Mouse (Mus musculus): ENCODE data around the gene Slamf9. TPM values are rescaled to one million over a fixed set of nuclear protein-coding genes. Genes with fewer than 3 reads are reported as not detected.

Slamf9 gene
- polyA plus RNA-seq, 1 experiment, result 4.7 TPM

GRCm38 (mm10) chr1:172430731-172431220 is 44.4 kb upstream of the Slamf9 start:
- Histone ChIP-seq H3K4me3 (no peak overlapping the region), H3K4me2 (ENCODE audit: low read depth) (no peak overlapping the region), H3K27me3 (ENCODE audit: control insufficient read depth, insufficient read depth, insufficient read length) (no peaks in the 10 kb centered on the region), H3K36me3 (ENCODE audit: control insufficient read depth, insufficient read depth) (no peaks in the 10 kb centered on the region), H3K79me2 (ENCODE audit: control insufficient read depth, insufficient read depth) (no peaks in the 10 kb centered on the region), H3ac (ENCODE audit: control insufficient read depth, insufficient read length) (no peak overlapping the region)
- no peak for TF ChIP-seq SRF (IDR thresholded peaks at IDR 0.05; ENCODE audit: control insufficient read depth, insufficient read length, low read depth)
- no peak for TF ChIP-seq MAX (IDR thresholded peaks at IDR 0.05; ENCODE audit: low read depth)
- TF ChIP-seq E2F4 (IDR thresholded peaks at IDR 0.05; ENCODE audit: insufficient read depth), result no peak

GRCm38 (mm10) chr1:172431836-172432586 is 43.1 kb upstream of the Slamf9 start:
- H3K36me3 ChIP-seq (ENCODE audit: control insufficient read depth, insufficient read depth), result no peaks in the 10 kb centered on the region
- H3ac ChIP-seq (ENCODE audit: control insufficient read depth, insufficient read length), result no peak overlapping the region
- TF ChIP-seq REST (IDR thresholded peaks at IDR 0.05; ENCODE audit: insufficient read depth, insufficient read length) (no peak), E2F4 (IDR thresholded peaks at IDR 0.05; ENCODE audit: insufficient read depth) (no peak), CEBPB (IDR thresholded peaks at IDR 0.05; ENCODE audit: insufficient read depth, poor library complexity, severe bottlenecking) (no peak), TCF3 (IDR thresholded peaks at IDR 0.05; ENCODE audit: insufficient read length, low read depth) (no peak), MYOG (IDR thresholded peaks at IDR 0.05; ENCODE audit: control insufficient read depth in 1 of 3, insufficient read depth in 1 of 3, insufficient read length in 2 of 3, low read depth in 2 of 3) (no peak), USF1 (IDR thresholded peaks at IDR 0.05; ENCODE audit: low read depth) (no peak)
- no peak overlapping the region for H3K4me2 ChIP-seq (ENCODE audit: low read depth)
- no peak overlapping the region for H3K4me3 ChIP-seq
- no peaks in the 10 kb centered on the region for H3K27me3 ChIP-seq (ENCODE audit: control insufficient read depth, insufficient read depth, insufficient read length)
- H3K79me2 ChIP-seq (ENCODE audit: control insufficient read depth, insufficient read depth), result no peaks in the 10 kb centered on the region

- TF ChIP-seq POLR2AphosphoS2 (IDR thresholded peaks at IDR 0.05; ENCODE audit: insufficient read length, low read depth) (no peak), SRF (IDR thresholded peaks at IDR 0.05; ENCODE audit: control insufficient read depth, insufficient read length, low read depth) (no peak), TCF3 (IDR thresholded peaks at IDR 0.05; ENCODE audit: insufficient read length, low read depth) (no peak), REST (IDR thresholded peaks at IDR 0.05; ENCODE audit: insufficient read depth, insufficient read length) (no peak), USF1 (IDR thresholded peaks at IDR 0.05; ENCODE audit: low read depth) (no peak), E2F4 (IDR thresholded peaks at IDR 0.05; ENCODE audit: insufficient read depth) (no peak), MYOD1 (IDR thresholded peaks at IDR 0.05; ENCODE audit: control insufficient read depth in 1 of 3, insufficient read length in 2 of 3, low read depth in 2 of 3) (no peak), TCF12 (IDR thresholded peaks at IDR 0.05; ENCODE audit: insufficient read depth, poor library complexity, severe bottlenecking) (no peak), POLR2A (IDR thresholded peaks at IDR 0.05; ENCODE audit: insufficient read length, low read depth) (no peak), MYOG (IDR thresholded peaks at IDR 0.05; ENCODE audit: control insufficient read depth in 1 of 3, insufficient read depth in 1 of 3, insufficient read length in 2 of 3, low read depth in 2 of 3) (no peak)
Observed at GRCm38 (mm10) chr1:172432587-172432955, 42.6 kb upstream of the Slamf9 start.

GRCm38 (mm10) chr1:172433012-172433850 is 41.9 kb upstream of the Slamf9 start:
- no peak overlapping the region for H3ac ChIP-seq (ENCODE audit: control insufficient read depth, insufficient read length)
- no peak overlapping the region for H3K4me3 ChIP-seq
- no peak overlapping the region for H3K4me2 ChIP-seq (ENCODE audit: low read depth)
- TF ChIP-seq MYOD1 (IDR thresholded peaks at IDR 0.05; ENCODE audit: control insufficient read depth in 1 of 3, insufficient read length in 2 of 3, low read depth in 2 of 3) (no peak), MYOG (IDR thresholded peaks at IDR 0.05; ENCODE audit: control insufficient read depth in 1 of 3, insufficient read depth in 1 of 3, insufficient read length in 2 of 3, low read depth in 2 of 3) (no peak), REST (IDR thresholded peaks at IDR 0.05; ENCODE audit: insufficient read depth, insufficient read length) (no peak), POLR2AphosphoS2 (IDR thresholded peaks at IDR 0.05; ENCODE audit: insufficient read length, low read depth) (no peak), CEBPB (IDR thresholded peaks at IDR 0.05; ENCODE audit: insufficient read depth, poor library complexity, severe bottlenecking) (no peak), E2F4 (IDR thresholded peaks at IDR 0.05; ENCODE audit: insufficient read depth) (no peak), POLR2A (IDR thresholded peaks at IDR 0.05; ENCODE audit: insufficient read length, low read depth) (no peak), TCF12 (IDR thresholded peaks at IDR 0.05; ENCODE audit: insufficient read depth, poor library complexity, severe bottlenecking) (no peak), TCF3 (IDR thresholded peaks at IDR 0.05; ENCODE audit: insufficient read length, low read depth) (no peak), USF1 (IDR thresholded peaks at IDR 0.05; ENCODE audit: low read depth) (no peak), MAX (IDR thresholded peaks at IDR 0.05; ENCODE audit: low read depth) (no peak), SRF (IDR thresholded peaks at IDR 0.05; ENCODE audit: control insufficient read depth, insufficient read length, low read depth) (no peak)
- no peaks in the 10 kb centered on the region for H3K36me3 ChIP-seq (ENCODE audit: control insufficient read depth, insufficient read depth)
- H3K27me3 ChIP-seq (ENCODE audit: control insufficient read depth, insufficient read depth, insufficient read length), result no peaks in the 10 kb centered on the region
- no peaks in the 10 kb centered on the region for H3K79me2 ChIP-seq (ENCODE audit: control insufficient read depth, insufficient read depth)

More at GRCm38 (mm10) chr1:172432587-172432955, 42.6 kb upstream of the Slamf9 start:
- Histone ChIP-seq H3K27me3 (ENCODE audit: control insufficient read depth, insufficient read depth, insufficient read length) (no peaks in the 10 kb centered on the region), H3K36me3 (ENCODE audit: control insufficient read depth, insufficient read depth) (no peaks in the 10 kb centered on the region), H3K79me2 (ENCODE audit: control insufficient read depth, insufficient read depth) (no peaks in the 10 kb centered on the region), H3K4me3 (no peak overlapping the region), H3ac (ENCODE audit: control insufficient read depth, insufficient read length) (no peak overlapping the region), H3K4me2 (ENCODE audit: low read depth) (no peak overlapping the region)
